Mouse (Mus musculus) spleen, adult 2 months (tissue): ENCODE results near the gene E330017A01Rik. TPM values are rescaled to one million over a fixed set of nuclear protein-coding genes. Genes with fewer than 3 reads are reported as not detected.

Experiments
- DNase-seq, 2 experiments: peaks; one replicate each; pipeline versions ENCODE4 v3.0.0 to v3.0.0-alpha.2; 2012 to 2021; ENCODE audit warnings: low spot score in 2 of 2, low read depth in 1 of 2
- H3K27ac ChIP-seq: fragments of 200-500 bp; 2 replicates; pipeline ENCODE4 v1.5.1; 2012; ENCODE audit warnings: low read length, inconsistent platforms; ENCODE audit not compliant: insufficient read depth
- H3K27me3 ChIP-seq: fragments of 200-500 bp; 2 replicates; pipeline ENCODE4 v1.6.1; 2012; ENCODE audit warnings: mild to moderate bottlenecking, moderate library complexity, low read length, inconsistent platforms; ENCODE audit not compliant: control insufficient read depth, insufficient read depth
- H3K36me3 ChIP-seq: fragments of 200-500 bp; 2 replicates; pipeline ENCODE4 v1.6.1; 2012; ENCODE audit warnings: mild to moderate bottlenecking, low read length, inconsistent platforms; ENCODE audit not compliant: control insufficient read depth, insufficient read depth
- H3K4me1 ChIP-seq: fragments of 200-500 bp; 2 replicates; pipeline ENCODE4 v1.6.1; 2011; ENCODE audit warnings: inconsistent platforms; ENCODE audit not compliant: control insufficient read depth, insufficient read depth, insufficient read length
- H3K4me3 ChIP-seq: fragments of 200-500 bp; 2 replicates; pipeline ENCODE4 v1.5.1; 2011; ENCODE audit warnings: mild to moderate bottlenecking, inconsistent platforms; ENCODE audit not compliant: insufficient read depth, insufficient read length; ENCODE audit errors: extremely low read depth
- CTCF ChIP-seq: fragments of 200-500 bp; IDR thresholded peaks from 2 replicates; pipeline ENCODE4 v1.5.1; 2011; ENCODE audit warnings: mild to moderate bottlenecking, inconsistent platforms; ENCODE audit not compliant: insufficient read depth, insufficient read length, insufficient replicate concordance; ENCODE audit errors: extremely low read depth
- POLR2A ChIP-seq: fragments of 200-500 bp; IDR thresholded peaks from 2 replicates; pipeline ENCODE4 v1.6.1; 2011; ENCODE audit warnings: low read depth, low read length, inconsistent platforms
- WGBS: fragments of 180-500 bp; shearing (Covaris S2); methylation state at CpG from one replicate; pipeline ENCODE4 v1.1.7; 2018; 5-methylcytosine and 5-hydroxymethylcytosine counted together
- polyA plus RNA-seq: library from polyadenylated mRNA; depleted of rRNA; stranded (reverse); fragments of >200 nt; gene quantifications from 2 replicates; pipeline ENCODE4 v1.2.3, GENCODE M21; 2012

The E330017A01Rik gene
- polyA plus RNA-seq, 1 experiment = not detected

- H3K4me1 ChIP-seq = no peaks in the 10 kb centered on the region
- no peaks in the 10 kb centered on the region for H3K36me3 ChIP-seq
- 94% methylated on average over 10 of the region's 10 CpGs for WGBS
- H3K27ac ChIP-seq = no peak overlapping the region
- no peaks in the 10 kb centered on the region for H3K27me3 ChIP-seq
- no peak for DNase-seq
- H3K4me3 ChIP-seq = no peak overlapping the region
- no peak for TF ChIP-seq POLR2A
- TF ChIP-seq CTCF = no peak
These were observed 11.4 kb upstream of the E330017A01Rik start for GRCm38 (mm10) chr16:58649979-58650378.

- no peak for TF ChIP-seq POLR2A
- no peak for TF ChIP-seq CTCF
- DNase-seq = no peak
- Histone ChIP-seq H3K4me3 (no peak overlapping the region), H3K27me3 (no peaks in the 10 kb centered on the region), H3K36me3 (no peaks in the 10 kb centered on the region), H3K27ac (no peak overlapping the region), H3K4me1 (no peaks in the 10 kb centered on the region; the same call in 1 of the 2 replicates)
- 44% methylated on average over 7 of the region's 7 CpGs for WGBS
These were observed 523 bp downstream of the E330017A01Rik start for GRCm38 (mm10) chr16:58638016-58638415.

- WGBS = 76% methylated on average over 4 of the region's 4 CpGs
- TF ChIP-seq CTCF = no peak
- TF ChIP-seq POLR2A = no peak
- Histone ChIP-seq H3K36me3 (no peaks in the 10 kb centered on the region), H3K4me3 (no peak overlapping the region), H3K27ac (no peak overlapping the region), H3K4me1 (no peaks in the 10 kb centered on the region; the same call in 1 of the 2 replicates), H3K27me3 (no peaks in the 10 kb centered on the region)
- no peak for DNase-seq
These were observed 1.1 kb downstream of the E330017A01Rik start for GRCm38 (mm10) chr16:58637448-58637847.

- H3K4me1 ChIP-seq = no peaks in the 10 kb centered on the region; the same call in 1 of the 2 replicates
- no peak overlapping the region for H3K27ac ChIP-seq
- H3K27me3 ChIP-seq = no peaks in the 10 kb centered on the region
- DNase-seq = no peak
- H3K4me3 ChIP-seq = no peak overlapping the region
- TF ChIP-seq POLR2A = no peak
- TF ChIP-seq CTCF = no peak
- WGBS = 89% methylated on average over 2 of the region's 2 CpGs
- no peaks in the 10 kb centered on the region for H3K36me3 ChIP-seq
These were observed 2.7 kb downstream of the E330017A01Rik start for GRCm38 (mm10) chr16:58635866-58636265.

GRCm38 (mm10) chr16:58629736-58630135 is 8.8 kb downstream of the E330017A01Rik start:
- H3K27me3 ChIP-seq = no peaks in the 10 kb centered on the region
- H3K36me3 ChIP-seq = no peaks in the 10 kb centered on the region
- 69% methylated on average over 2 of the region's 2 CpGs for WGBS
- no peak overlapping the region for H3K4me3 ChIP-seq
- H3K4me1 ChIP-seq = no peaks in the 10 kb centered on the region
- TF ChIP-seq POLR2A = no peak
- no peak for TF ChIP-seq CTCF
- no peak for DNase-seq
- no peak overlapping the region for H3K27ac ChIP-seq

- H3K36me3 ChIP-seq = no peaks in the 10 kb centered on the region
- H3K27me3 ChIP-seq = no peaks in the 10 kb centered on the region
- no peak overlapping the region for H3K4me3 ChIP-seq
- no peak overlapping the region for H3K27ac ChIP-seq
- DNase-seq = no peak
- no peaks in the 10 kb centered on the region for H3K4me1 ChIP-seq
- WGBS = 90% methylated on average over 5 of the region's 5 CpGs
- TF ChIP-seq POLR2A = no peak
- TF ChIP-seq CTCF = no peak
These were observed 9.6 kb downstream of the E330017A01Rik start for GRCm38 (mm10) chr16:58628968-58629367.

GRCm38 (mm10) chr16:58628336-58628680 is 10.2 kb downstream of the E330017A01Rik start:
- WGBS = 100% methylated on average over 2 of the region's 2 CpGs
- Histone ChIP-seq H3K27me3 (no peaks in the 10 kb centered on the region), H3K4me1 (no peaks in the 10 kb centered on the region), H3K36me3 (no peaks in the 10 kb centered on the region), H3K27ac (no peak overlapping the region), H3K4me3 (no peak overlapping the region)
- TF ChIP-seq POLR2A (no peak), CTCF (no peak)
- no peak for DNase-seq
